In the genomic region with DNA sequence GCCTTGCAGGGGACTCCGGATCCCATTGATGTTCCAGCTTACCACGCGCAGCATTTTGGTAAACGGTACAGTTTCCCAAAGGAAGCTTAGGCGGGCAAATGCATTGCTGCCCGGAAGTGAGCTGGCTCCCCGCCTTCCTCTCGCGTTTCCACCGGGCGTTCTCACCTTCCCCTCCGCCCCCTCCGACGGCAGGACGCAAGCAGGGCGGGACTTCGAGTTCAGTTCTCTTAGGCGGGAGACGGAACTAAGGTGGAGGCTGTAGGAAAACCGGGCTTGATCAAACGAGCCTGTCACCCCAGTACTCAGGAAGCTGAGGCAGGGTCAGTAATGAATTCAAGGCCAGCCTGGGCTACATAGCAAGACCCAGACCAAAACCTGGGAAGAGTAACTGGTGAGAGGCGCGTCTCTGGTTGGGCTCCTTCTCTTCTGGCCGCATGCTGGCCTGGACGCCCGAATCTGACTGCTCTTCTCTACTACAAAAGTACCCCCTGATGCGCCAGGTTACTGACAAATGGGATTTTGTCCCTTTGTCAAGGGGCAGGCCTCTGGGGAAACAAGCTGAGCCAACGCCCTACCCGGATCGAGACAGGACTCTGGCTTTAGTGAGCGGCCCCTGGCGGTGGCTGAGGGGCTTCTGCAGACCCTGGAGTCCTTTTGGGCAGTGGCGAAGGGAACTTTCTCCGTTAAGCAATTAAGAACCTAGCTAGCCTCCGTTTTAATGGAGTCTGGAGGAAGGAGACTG, we compare ENCODE assay signal across 8 mouse cellular contexts. TPM values are rescaled to one million over a fixed set of nuclear protein-coding genes. Genes with fewer than 3 reads are reported as not detected.
A peak's percentile ranks its signal among the peaks of the same experiment; 100 is the strongest.
DNase-seq lines count a peak whose midpoint lies in the region; ATAC-seq lines count a peak whose summit lies in the region.

Pfkfb1 (plus strand) TSS at position 207 of the 742 bp plus-strand sequence.

- ATAC-seq in heart, embryonic 15.5 days (replicated peaks; ENCODE audit: insufficient number of reproducible peaks, insufficient read depth, low FRiP score, low read depth) = peak; percentile 88
- peak; percentile 97 for ATAC-seq in liver, embryonic 15.5 days (ENCODE audit: insufficient read depth)
- ATAC-seq in neural tube, embryonic 12.5 days (ENCODE audit: low FRiP score, low read depth) = peak; percentile 95

- WGBS in forebrain, embryonic 10.5 days = 21% methylated on average over 35 of the region's 35 CpGs
- WGBS in heart, embryonic 15.5 days = 17% methylated on average over 35 of the region's 35 CpGs
- 15% methylated on average over 35 of the region's 35 CpGs for WGBS in liver, embryonic 15.5 days (ENCODE audit: insufficient replicate concordance)
- 20% methylated on average over 35 of the region's 35 CpGs for WGBS in neural tube, embryonic 12.5 days

- H3K36me3 ChIP-seq in forebrain, embryonic 10.5 days (replicated peaks) = peaks cover 26% of the 10 kb centered on the region
- H3K36me3 ChIP-seq in heart, embryonic 15.5 days = no peaks in the 10 kb centered on the region
- peaks cover 13% of the 10 kb centered on the region for H3K36me3 ChIP-seq in liver, embryonic 15.5 days (replicated peaks)
- H3K36me3 ChIP-seq in neural tube, embryonic 12.5 days = peaks cover 11% of the 10 kb centered on the region; the same call in 1 of the 2 replicates

- no peaks in the 10 kb centered on the region for H3K4me1 ChIP-seq in forebrain, embryonic 10.5 days
- 0 out of 2 replicates have a peak, but pooled peaks cover 1% of the 10 kb centered on the region for H3K4me1 ChIP-seq in heart, embryonic 15.5 days (replicated peaks)
- H3K4me1 ChIP-seq in liver, embryonic 15.5 days (replicated peaks) = peaks cover 16% of the 10 kb centered on the region; the same call in 1 of the 2 replicates
- H3K4me1 ChIP-seq in neural tube, embryonic 12.5 days = no peaks in the 10 kb centered on the region

- peak within 1 kb of the TSS; percentile 89 for H3K27ac ChIP-seq in forebrain, embryonic 10.5 days
- peak within 1 kb of the TSS; percentile 87 for H3K27ac ChIP-seq in heart, embryonic 15.5 days
- H3K27ac ChIP-seq in liver, embryonic 15.5 days (replicated peaks) = peak within 1 kb of the TSS; percentile 93
- H3K27ac ChIP-seq in neural tube, embryonic 12.5 days = no peak within 1 kb of the TSS

- peak within 1 kb of the TSS; percentile 75 for H3K4me2 ChIP-seq in heart, embryonic 15.5 days
- peak within 1 kb of the TSS; percentile 80 for H3K4me2 ChIP-seq in liver, embryonic 15.5 days
- peak within 1 kb of the TSS; percentile 61 for H3K4me2 ChIP-seq in neural tube, embryonic 12.5 days (replicated peaks)

- H3K27me3 ChIP-seq in forebrain, embryonic 10.5 days (ENCODE audit: poor library complexity, severe bottlenecking) = peaks cover 51% of the 10 kb centered on the region
- H3K27me3 ChIP-seq in heart, embryonic 15.5 days = no peaks in the 10 kb centered on the region
- H3K27me3 ChIP-seq in liver, embryonic 15.5 days = no peaks in the 10 kb centered on the region
- H3K27me3 ChIP-seq in neural tube, embryonic 12.5 days (replicated peaks) = no peaks in the 10 kb centered on the region

- H3K9ac ChIP-seq in heart, embryonic 15.5 days = peak within 1 kb of the TSS; percentile 64
- peak within 1 kb of the TSS; percentile 70 for H3K9ac ChIP-seq in liver, embryonic 15.5 days
- H3K9ac ChIP-seq in neural tube, embryonic 12.5 days = peak within 1 kb of the TSS; percentile 43

- DNase-seq in CD8-positive naive resting alpha-beta T cell, adult 2 months (ENCODE audit: low read depth in 2 of 2, low spot score in 2 of 2) = peak; percentile 43 to 64
- DNase-seq in c-Kit-positive CD71-negative TER-119-negative erythroid progenitor cells, embryonic 14.5 days (ENCODE audit: low read depth) = peak; percentile 54
- peak; percentile 70 for DNase-seq in forebrain, embryonic 10.5 days (ENCODE audit: extremely low spot score, low spot score)
- DNase-seq in kidney, postnatal 36 days = peak; percentile 86 to 90
- peak; percentile 70 for DNase-seq in telencephalon, adult 2 months (ENCODE audit: low read depth, low spot score)

- H3K9me3 ChIP-seq in forebrain, embryonic 10.5 days = no peaks in the 10 kb centered on the region
- no peaks in the 10 kb centered on the region for H3K9me3 ChIP-seq in heart, embryonic 15.5 days (replicated peaks)
- H3K9me3 ChIP-seq in liver, embryonic 15.5 days (replicated peaks) = no peaks in the 10 kb centered on the region
- H3K9me3 ChIP-seq in neural tube, embryonic 12.5 days = no peaks in the 10 kb centered on the region

- peak within 1 kb of the TSS; percentile 59 for H3K4me3 ChIP-seq in forebrain, embryonic 10.5 days
- peak within 1 kb of the TSS; percentile 63 for H3K4me3 ChIP-seq in heart, embryonic 15.5 days
- peak within 1 kb of the TSS; percentile 70 for H3K4me3 ChIP-seq in liver, embryonic 15.5 days (replicated peaks)
- peak within 1 kb of the TSS; percentile 45 for H3K4me3 ChIP-seq in neural tube, embryonic 12.5 days

RNA-seq across cellular contexts. Expression of gene Pfkfb1, which starts in this region (rescaled TPM):
- 7.2 and 7.9 TPM in 2 replicates for polyA plus RNA-seq in forebrain, embryonic 10.5 days (2016; fragmentation: Nextera tagmentation; extraction: Ambion mirVana)
- polyA plus RNA-seq in heart, embryonic 15.5 days (2015; fragmentation: Nextera tagmentation; extraction: Ambion mirVana) = 4.7 and 5.6 TPM in 2 replicates
- polyA plus RNA-seq in liver, embryonic 15.5 days (2015; fragmentation: Nextera tagmentation; extraction: Ambion mirVana) = 8.1 and 10.1 TPM in 2 replicates
- polyA plus RNA-seq in neural tube, embryonic 12.5 days (2016; fragmentation: Nextera tagmentation; extraction: Ambion mirVana) = 3.8 and 5.6 TPM in 2 replicates
